Mouse (Mus musculus) liver, adult 2 months (tissue): ENCODE data around the gene Nek7.

Experiments
- CTCF ChIP-seq: fragments of 200-500 bp; IDR thresholded peaks from 2 replicates; pipeline ENCODE4 v1.5.1; 2011; ENCODE audit warnings: low read depth, low read length, control low read depth
- POLR2A ChIP-seq: fragments of 200-500 bp; IDR thresholded peaks from 2 replicates; pipeline ENCODE4 v1.6.1; 2011; ENCODE audit warnings: low read length, control low read depth; ENCODE audit not compliant: insufficient read depth; ENCODE audit errors: extremely low read depth

DNA sequence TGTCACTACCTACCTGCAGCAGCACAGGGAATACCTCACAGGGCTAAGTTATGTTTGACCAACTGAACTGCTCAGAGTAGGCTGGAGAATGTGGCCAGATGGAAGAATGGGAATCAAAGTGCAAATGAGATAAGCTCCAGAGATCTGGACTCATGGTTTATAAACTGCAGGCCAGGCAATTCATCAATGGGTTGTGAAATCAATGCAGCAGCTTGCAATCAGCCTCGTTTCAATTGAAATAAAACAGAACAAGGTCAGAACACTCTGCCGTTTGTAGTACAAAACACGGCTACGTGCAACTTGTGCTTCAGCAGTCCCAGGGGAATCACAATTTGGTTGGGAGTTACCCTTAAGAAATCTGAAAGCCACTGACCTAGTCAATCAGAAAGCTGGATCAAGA, 109.4 kb downstream of the Nek7 start:
- no peak for TF ChIP-seq POLR2A
- no peak for TF ChIP-seq CTCF
